21 mouse cellular contexts compared by ENCODE assay signal in genomic region chr8:108028440-108028839, GRCm38 (mm10).
DNase-seq lines count a peak whose midpoint lies in the region; ATAC-seq lines count a peak whose summit lies in the region.
"Had no signal": no experiment of that assay in that cellular context is flagged by ENCODE, and none has a peak within 500 bp of the region (broad histone marks: within the 10 kb centered on the region; RNA-seq: fewer than 3 reads in every experiment).

No protein-coding gene starts in this region.

- no peaks in the 10 kb centered on the region for H3K36me3 ChIP-seq in neural tube, embryonic 15.5 days
- H3K36me3 ChIP-seq in neural tube, embryonic 11.5 days (ENCODE audit: control insufficient read depth, insufficient read depth, low read length) = no peaks in the 10 kb centered on the region
- H3K36me3 ChIP-seq: G1E; heart, embryonic 10.5 days; midbrain, embryonic 15.5 days had no signal

- ATAC-seq in neural tube, embryonic 15.5 days (ENCODE audit: low FRiP score) = no peak
- no peak for ATAC-seq in neural tube, embryonic 11.5 days (ENCODE audit: insufficient read depth, low FRiP score, low TSS enrichment)
- ATAC-seq: forebrain, embryonic 13.5 days; hindbrain, embryonic 16.5 days; midbrain, embryonic 15.5 days had no signal

- H3K4me1 ChIP-seq in neural tube, embryonic 15.5 days = peaks cover 19% of the 10 kb centered on the region
- peaks cover 7% of the 10 kb centered on the region; the same call in 1 of the 2 replicates for H3K4me1 ChIP-seq in neural tube, embryonic 11.5 days (ENCODE audit: control insufficient read depth, insufficient read depth, low read length)
- H3K4me1 ChIP-seq: forebrain, embryonic 13.5 days had no signal

- H3K27ac ChIP-seq in neural tube, embryonic 15.5 days (replicated peaks) = no peak overlapping the region
- H3K27ac ChIP-seq in neural tube, embryonic 11.5 days (ENCODE audit: low read depth, low read length) = no peak overlapping the region; the same call in 1 of the 2 replicates
- H3K27ac ChIP-seq: forebrain, embryonic 13.5 days; heart, embryonic 10.5 days; midbrain, embryonic 15.5 days had no signal

- DNase-seq in neural tube, embryonic 10.5 days (ENCODE audit: extremely low spot score, low spot score) = peak; percentile 40
- DNase-seq in embryo, embryonic 9.5 days (ENCODE audit: extremely low spot score) = peak; percentile 17
- peak; percentile 80 for DNase-seq in forelimb bud, embryonic 11.5 days (ENCODE audit: low read depth, low spot score)
- DNase-seq in neural tube, embryonic 11.5 days (ENCODE audit: low spot score) = no peak
- no peak for DNase-seq in ovary, postnatal 14 days (ENCODE audit: low spot score)
- DNase-seq in thymus, postnatal 0 days (ENCODE audit: low spot score) = no peak
- no peak for DNase-seq in liver
- DNase-seq: cerebellum, postnatal 10 days; gastrocnemius, postnatal 36 days; heart, postnatal 14 days; kidney, adult 11 months; lung, adult 2 months; lung, postnatal 4 days; right cerebral cortex, postnatal 25 days; thymus, postnatal 36 days had no signal

- no peaks in the 10 kb centered on the region for H3K27me3 ChIP-seq in neural tube, embryonic 15.5 days (replicated peaks)
- H3K27me3 ChIP-seq in neural tube, embryonic 11.5 days (ENCODE audit: control insufficient read depth, insufficient read depth, low read length) = no peaks in the 10 kb centered on the region
- H3K27me3 ChIP-seq: forebrain, embryonic 13.5 days; midbrain, embryonic 15.5 days had no signal

- 42% methylated on average over 8 of the region's 8 CpGs for WGBS in neural tube, embryonic 15.5 days
- WGBS in neural tube, embryonic 11.5 days = 25% methylated on average over 8 of the region's 8 CpGs

- H3K9me3 ChIP-seq in neural tube, embryonic 15.5 days (replicated peaks) = no peaks in the 10 kb centered on the region
- H3K9me3 ChIP-seq in neural tube, embryonic 11.5 days (ENCODE audit: control insufficient read depth, low read length) = no peaks in the 10 kb centered on the region
- H3K9me3 ChIP-seq: forebrain, embryonic 13.5 days; heart, embryonic 10.5 days; midbrain, embryonic 15.5 days had no signal

- H3K4me3 ChIP-seq in neural tube, embryonic 15.5 days (replicated peaks) = no peak overlapping the region
- no peak overlapping the region for H3K4me3 ChIP-seq in neural tube, embryonic 11.5 days (ENCODE audit: low read depth, low read length)
- H3K4me3 ChIP-seq: forebrain, embryonic 13.5 days; midbrain, embryonic 15.5 days had no signal

- H3K9ac ChIP-seq in neural tube, embryonic 15.5 days (replicated peaks) = no peak overlapping the region
- 0 out of 2 replicates have a peak overlapping the region, but pooled peaks have one; percentile 3 for H3K9ac ChIP-seq in neural tube, embryonic 11.5 days (ENCODE audit: low read length)
- H3K9ac ChIP-seq: forebrain, embryonic 13.5 days; midbrain, embryonic 15.5 days had no signal

- no peak overlapping the region for H3K4me2 ChIP-seq in neural tube, embryonic 15.5 days
- H3K4me2 ChIP-seq in neural tube, embryonic 11.5 days (ENCODE audit: low read depth) = 0 out of 2 replicates have a peak overlapping the region, but pooled peaks have one; percentile 9

Comparison
In these comparisons a context has a peak if more than half of its experiments do, and no peak if none do; other contexts are left out.
1. DNase-seq: peak in neural tube, embryonic 10.5 days (single experiment), embryo, embryonic 9.5 days (single experiment) and forelimb bud, embryonic 11.5 days (single experiment); none in neural tube, embryonic 11.5 days (single experiment), ovary, postnatal 14 days (single experiment), thymus, postnatal 0 days (single experiment) and liver (single experiment).